Mouse (Mus musculus): ENCODE data around the gene Iffo2.

DNA sequence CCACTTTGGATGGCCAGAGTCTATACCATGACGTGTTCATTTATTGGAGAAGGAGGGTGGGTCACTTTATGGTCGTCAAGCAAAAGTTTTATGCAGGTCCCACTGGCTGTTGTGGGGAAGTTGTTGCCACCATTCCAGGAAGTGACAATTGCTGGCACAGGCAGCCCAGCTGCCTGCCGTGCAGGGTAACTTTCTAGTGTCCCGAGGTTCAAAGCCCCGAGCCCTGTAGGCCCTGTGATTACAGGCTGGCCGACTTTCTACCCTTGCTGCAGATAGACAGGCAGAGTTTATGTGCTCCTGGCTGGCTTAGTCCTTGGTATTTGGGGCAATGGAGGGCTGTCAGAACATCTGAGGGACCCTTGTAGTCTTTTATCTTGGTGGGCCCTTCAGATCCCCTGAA, 49.1 kb downstream of the Iffo2 start:
- no peak for TF ChIP-seq CTCF (IDR thresholded peaks at IDR 0.05; ENCODE audit: control insufficient read depth, insufficient read depth, insufficient replicate concordance, low read depth, low read length)
- no peak for TF ChIP-seq POLR2A (IDR thresholded peaks at IDR 0.05; ENCODE audit: control insufficient read depth, low read depth, low read length)
